Mouse (Mus musculus): ENCODE measurements around the gene Smarcc2.
"Not testable (repeated sequence)": the region's sequence is repeated elsewhere in the genome, so short reads cannot be mapped to it uniquely, and the experiment has no call there.

The Smarcc2 gene

DNA sequence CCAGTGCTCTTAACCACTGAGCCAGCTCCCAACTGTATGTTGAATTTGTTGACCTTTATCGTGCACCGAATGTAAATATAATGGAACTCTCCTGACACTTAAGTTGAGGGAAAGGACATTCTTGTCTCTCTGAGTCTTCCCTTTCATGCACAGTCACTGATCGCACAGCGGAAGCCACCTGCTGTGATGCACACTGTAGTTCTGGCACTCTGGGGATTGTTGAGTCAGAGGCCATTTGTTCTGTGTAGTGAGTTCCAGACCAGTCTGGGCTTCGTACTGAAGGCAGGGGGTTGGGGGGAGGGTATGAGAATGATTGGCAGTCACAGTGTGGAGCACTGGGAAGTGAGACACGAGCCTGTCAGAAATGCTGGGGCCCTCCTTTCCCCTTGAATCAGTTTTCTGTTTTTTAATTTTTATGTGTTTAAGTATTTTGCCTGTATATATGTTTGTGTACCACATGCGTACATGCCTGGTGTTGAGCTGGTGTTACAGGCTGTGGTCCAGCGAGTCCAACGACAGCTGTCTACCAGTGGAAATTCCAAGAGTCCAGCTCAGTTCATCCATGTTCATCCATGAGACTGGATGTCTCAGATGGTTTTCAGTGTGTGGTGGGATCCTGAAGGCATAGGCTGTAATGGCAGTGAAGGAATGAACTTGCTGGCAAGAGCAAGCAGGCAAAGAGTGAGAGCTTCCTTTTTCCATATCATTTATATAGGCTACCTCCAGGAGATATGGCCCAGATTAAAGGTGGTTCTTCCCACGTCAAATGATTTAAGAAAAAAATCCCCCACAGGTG, 17.5 kb upstream of the Smarcc2 start:
- in situ Hi-C loops (cut with MboI): loop anchor here (5.0 kb wide), 1 partner anchor 34 kb away; no protein-coding TSS in a partner anchor

DNA sequence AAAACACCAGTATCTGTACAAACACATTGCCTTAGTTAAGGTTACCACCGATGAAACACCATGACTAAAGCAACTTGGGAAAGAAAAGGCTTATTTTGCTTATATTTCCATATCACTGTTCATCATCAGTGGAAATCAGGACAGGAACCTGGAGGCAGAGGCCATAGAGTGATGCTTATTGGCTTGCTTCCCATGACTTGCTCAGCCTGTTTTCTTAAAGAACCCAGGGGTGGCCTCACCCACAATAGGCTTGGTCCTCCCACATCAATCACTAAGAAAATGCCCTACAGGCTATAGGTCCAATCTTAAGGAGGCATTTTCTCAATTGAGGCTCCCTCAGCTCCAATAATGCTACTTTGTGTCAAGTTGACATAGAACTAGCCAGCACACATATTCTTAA, 16.3 kb upstream of the Smarcc2 start:
- in situ Hi-C loops (cut with MboI): loop anchor here (5.0 kb wide), 1 partner anchor 35 kb away; no protein-coding TSS in a partner anchor

DNA sequence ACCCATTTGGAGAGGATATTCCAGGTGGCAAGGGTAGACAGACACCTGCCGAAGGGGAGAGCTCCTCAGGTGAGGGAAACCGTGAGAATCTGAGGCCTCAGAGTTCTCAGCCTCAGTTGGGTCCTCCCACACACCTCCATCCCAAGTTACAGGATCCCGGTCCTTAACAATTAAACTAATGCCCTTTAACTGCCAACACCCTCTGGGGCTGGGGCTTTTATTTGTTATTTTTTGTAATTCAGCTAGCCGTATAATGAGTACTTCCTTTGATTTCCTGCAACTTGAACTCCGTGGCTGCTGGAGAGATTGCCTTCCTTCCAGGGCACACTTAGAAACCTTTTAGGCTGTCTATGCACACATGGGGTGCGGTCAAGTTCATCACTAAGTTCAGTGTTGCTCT, 14.7 kb upstream of the Smarcc2 start:
- in situ Hi-C loops (cut with MboI): loop anchor here (5.0 kb wide), 1 partner anchor 37 kb away; no protein-coding TSS in a partner anchor

DNA sequence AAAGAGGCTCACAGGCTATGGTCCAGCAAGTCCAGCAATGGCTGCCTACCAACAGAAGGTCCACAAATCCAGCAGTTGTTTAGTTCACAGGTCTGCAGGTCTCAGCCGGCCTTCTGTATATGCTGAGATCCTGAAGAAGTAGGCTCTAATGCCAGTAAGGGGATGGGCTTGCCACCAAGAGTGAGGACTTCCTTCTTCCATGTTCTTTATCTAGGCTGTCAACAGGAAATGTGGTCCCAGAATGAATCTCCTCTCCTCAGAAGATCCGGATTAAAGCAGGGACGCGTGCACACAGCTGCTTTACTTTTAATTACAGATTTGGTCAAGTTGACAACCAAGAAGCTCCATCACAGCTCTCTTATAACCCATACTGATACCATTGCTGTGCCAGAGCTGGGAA, 13.6 kb upstream of the Smarcc2 start:
- in situ Hi-C loops (cut with MboI): no loop called here

DNA sequence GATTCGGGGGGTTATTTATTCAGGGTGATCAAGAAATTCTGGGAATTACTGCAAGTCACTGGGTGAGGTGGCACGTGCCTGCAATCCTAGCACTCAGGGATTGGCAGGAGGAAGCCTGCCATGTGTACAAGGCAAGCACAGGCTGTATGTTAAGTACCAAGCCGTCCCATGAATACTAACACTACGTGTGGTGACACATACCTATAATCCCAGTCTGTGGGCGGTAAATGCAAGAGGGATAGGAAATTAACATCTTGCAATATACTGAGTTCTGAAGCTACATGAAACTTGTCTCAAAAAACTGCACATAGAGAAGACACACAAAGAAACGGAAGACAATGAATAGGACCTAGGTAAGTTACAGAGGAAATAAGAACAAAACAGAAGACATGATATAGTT, 8.0 kb upstream of the Smarcc2 start:
- in situ Hi-C loops (cut with MboI): loop anchor here (10.0 kb wide), 1 partner anchor 116 kb away; the partner anchor contains the start of gene Cs

DNA sequence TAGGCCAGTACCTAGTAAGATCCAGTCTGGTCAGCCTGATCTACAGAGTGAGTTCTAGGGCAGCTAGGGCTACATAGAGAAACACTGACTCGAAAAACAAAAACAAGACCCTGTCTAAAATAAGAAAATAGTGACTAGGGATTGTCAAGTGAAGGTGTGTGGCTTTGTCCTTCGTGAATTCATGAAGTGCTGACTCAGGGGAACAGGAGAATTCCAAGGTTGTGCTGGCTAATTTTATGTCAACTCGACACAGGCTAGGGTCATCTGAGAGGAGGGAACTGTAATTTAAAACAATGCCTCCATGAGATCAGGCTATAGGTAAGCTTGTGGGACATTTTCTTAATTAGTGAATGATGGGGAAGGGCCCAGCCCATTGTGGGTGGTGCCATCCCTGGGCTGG, 4.6 kb upstream of the Smarcc2 start:
- in situ Hi-C loops (cut with MboI): loop anchor here (10.0 kb wide), 1 partner anchor 120 kb away; the partner anchor contains the start of gene Cs

DNA sequence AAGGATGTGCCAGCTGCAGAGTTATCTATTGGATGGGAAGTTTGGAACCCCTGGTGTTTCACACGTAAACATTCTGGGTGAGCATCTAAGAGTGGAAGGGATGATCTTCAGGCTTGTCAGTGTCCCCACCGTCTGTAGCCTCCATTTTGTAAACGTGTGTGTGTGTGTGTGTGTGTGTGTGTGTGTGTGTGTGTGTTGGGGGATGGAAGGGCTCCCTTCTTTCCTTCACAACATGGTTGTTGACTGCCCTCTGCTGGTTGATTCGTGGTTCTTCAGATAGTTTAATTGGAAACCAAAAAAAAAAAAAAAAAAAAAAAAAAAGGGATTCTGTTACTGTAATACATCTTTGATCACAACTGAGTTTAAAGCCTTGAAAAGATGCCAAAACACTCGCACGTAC, 3.8 kb upstream of the Smarcc2 start:
- in situ Hi-C loops (cut with MboI): loop anchor here (10.0 kb wide), 1 partner anchor 120 kb away; the partner anchor contains the start of gene Cs

DNA sequence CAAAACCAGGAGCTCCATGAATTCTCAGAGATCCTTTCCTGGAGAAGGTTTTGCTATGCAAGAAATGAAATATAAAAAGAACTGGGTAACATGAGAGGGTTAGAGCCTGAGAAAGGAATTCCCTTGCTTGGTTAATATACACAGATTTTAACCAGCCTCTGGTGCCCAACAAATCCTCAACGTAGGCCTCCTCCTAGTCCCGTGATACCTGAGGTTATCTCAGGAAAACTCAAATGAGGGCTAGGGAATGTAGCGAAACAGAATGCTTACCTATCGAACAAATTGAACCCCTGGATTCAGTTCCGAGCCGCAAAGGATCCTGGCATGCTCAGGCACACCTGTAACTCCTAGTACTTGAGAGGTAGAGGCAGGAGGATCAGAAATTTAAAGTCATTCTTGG, 1.4 kb upstream of the Smarcc2 start:
- in situ Hi-C loops (cut with MboI): loop anchor here (10.0 kb wide), 1 partner anchor 123 kb away; the partner anchor contains the start of gene Cs

DNA sequence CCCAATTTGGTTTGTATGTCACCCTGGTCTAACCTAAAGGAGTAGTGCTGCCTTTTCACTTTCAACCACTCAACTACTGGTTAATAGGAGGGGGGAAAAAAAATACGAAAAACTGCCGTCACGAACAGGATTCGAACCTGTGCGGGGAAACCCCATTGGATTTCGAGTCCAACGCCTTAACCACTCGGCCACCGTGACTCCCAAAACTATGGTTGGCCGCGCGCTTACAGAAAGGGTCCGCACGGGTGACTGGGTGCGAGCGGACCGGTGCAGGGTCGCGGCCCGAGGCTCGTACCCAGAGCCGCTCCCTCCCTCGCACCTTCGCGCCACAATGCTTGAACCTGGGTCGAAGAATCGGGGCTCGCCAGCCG, 715 bp upstream of the Smarcc2 start:
- in situ Hi-C loops (cut with MboI): loop anchor here (10.0 kb wide), 1 partner anchor 124 kb away; the partner anchor contains the start of gene Cs

DNA sequence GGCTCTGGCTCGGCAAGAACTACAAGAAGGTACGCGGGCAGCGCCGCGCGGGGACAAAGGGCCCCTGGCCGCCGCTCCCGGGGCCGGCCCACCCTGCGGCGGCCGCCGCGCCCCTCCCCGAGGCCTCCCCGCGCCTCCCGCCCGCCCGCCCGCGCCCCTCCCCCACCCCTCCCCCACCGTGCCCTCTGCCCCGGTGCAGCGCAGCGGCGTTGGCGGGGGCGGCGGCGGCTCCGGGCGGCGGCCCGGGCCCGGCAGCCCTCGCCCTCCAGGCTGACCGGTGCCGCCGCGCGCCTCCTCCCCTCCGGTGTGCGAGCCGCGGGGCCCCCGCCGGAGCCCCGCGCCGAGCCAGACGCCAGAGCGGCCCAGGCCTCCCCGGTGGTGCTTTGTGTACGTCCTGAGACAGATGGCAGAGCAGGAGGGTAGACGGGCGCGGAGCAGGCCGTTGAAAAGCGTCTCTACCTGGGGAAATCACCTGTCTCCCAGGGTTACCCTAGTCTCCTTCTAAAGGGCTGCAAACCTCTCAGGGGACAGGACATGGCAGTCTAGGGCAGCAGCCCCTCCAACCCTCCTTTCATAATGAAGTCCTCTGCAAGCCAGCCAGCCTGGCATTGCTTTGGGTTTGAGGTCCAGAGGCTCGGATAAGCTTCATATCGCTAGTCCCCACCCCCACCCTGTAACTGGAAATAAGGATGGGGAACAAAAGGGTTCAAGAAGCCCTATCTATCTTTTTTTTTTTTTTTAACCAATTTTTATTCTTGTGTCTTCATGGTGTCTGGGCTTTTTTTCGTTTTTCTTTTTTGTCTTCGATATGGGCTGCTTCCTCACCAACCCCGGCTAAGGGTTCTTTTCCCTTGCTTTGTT, 591 bp downstream of the Smarcc2 start:
- in situ Hi-C loops (cut with MboI): loop anchor here (10.0 kb wide), 1 partner anchor 125 kb away; the partner anchor contains the start of gene Cs

DNA sequence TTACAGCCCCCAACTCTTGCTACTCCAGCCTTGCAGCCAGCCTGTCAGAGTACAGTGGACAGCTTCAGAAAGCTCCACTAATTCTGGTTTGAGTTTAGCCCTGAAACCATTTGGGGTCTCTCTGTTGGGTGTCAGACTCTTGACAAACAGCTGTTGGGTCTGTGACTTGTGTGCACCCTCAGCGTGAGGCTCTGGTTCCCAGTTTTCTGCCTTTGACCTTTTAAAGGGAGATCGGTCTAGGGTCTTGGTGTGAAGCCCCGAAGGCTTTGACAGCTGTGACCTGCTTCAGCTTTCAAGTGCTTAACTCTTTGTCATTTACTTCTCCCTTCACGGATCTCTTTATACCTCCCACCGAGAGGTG, 1.2 kb downstream of the Smarcc2 start:
- in situ Hi-C loops (cut with MboI): no loop called here

DNA sequence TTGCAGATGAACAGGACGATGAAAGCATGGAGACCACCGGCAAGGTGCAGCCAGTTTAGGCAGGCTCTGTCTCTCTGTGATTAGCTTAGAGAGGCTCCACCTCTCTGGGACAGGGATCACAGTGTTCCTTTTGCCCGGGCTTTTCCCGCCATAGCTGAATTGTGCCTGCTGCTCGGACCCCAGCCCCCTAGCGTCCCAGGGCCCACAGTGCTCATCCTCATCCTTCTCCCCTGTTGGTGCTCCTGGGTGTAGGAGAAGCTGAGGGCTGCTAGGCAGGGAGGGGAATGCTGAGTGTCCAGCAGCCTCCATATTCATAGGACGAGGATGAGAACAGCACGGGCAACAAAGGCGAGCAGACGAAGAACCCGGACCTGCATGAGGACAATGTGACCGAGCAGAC, 15.3 kb downstream of the Smarcc2 start:
- in situ Hi-C loops (cut with MboI): no loop called here

DNA sequence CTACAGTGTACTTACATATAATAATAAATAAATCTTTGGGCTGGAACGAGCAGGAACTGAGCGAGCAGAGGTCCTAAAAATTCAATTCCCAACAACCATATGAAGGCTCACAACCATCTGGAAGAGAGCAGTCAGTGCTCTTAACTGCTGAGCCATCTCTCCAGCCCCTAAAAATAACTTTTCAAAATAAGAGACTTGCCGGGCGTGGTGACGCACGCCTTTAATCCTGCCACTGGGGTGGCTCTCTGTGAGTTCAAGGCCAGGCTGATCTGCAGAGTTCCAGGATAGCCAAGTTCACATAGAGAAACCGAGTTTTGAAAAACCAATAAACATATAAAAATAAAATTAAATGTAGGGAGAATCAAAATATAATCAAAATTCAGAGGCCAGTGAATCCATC, 27.3 kb downstream of the Smarcc2 start:
- in situ Hi-C loops (cut with MboI): no loop called here

DNA sequence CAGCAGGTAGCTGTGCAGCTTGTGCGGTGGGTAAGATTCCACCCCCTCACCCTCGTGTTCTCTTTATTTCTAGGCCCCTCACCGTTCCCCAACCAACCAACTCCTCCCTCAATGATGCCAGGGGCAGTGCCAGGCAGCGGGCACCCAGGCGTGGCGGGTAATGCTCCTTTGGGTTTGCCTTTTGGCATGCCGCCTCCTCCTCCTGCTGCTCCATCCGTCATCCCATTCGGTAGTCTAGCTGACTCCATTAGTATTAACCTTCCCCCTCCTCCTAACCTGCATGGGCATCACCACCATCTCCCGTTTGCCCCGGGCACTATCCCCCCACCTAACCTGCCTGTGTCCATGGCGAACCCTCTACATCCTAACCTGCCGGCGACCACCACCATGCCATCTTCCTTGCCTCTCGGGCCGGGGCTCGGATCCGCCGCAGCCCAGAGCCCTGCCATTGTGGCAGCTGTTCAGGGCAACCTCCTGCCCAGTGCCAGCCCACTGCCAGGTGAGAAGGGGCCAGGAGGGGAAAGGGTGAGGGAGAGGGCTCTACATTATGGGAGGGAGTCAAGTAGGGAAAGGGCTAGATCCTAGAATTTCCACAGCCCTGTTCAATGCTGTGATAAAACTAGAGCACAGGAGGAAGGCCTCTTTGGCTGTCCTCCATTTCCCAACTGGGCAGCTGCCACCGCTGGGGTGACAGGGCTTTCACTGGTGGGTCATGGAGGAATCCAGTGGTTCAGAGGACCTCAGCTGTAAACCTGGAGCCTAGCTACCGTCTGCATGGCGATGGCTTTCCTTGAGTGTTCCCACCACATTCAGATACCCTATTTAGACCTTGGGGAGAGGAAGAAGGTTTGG, 29.0 kb downstream of the Smarcc2 start:
- in situ Hi-C loops (cut with MboI): no loop called here

DNA sequence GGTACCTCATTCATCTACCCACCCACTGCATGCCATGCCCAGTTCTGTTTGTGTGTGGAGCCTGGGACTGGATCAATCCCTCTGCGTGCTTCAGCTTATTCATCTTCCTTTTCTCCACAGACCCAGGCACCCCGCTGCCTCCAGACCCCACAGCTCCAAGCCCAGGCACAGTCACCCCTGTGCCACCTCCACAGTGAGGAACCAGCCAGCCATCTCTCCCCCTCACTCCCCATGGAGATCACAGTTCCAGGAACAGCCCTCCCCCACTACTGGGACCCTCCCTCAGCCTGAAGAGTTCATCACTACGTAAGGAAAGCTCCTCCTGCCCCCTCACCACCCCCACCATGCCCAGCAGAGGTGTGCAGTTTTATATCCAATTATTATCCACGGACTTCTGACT, 29.7 kb downstream of the Smarcc2 start:
- in situ Hi-C loops (cut with MboI): no loop called here

DNA sequence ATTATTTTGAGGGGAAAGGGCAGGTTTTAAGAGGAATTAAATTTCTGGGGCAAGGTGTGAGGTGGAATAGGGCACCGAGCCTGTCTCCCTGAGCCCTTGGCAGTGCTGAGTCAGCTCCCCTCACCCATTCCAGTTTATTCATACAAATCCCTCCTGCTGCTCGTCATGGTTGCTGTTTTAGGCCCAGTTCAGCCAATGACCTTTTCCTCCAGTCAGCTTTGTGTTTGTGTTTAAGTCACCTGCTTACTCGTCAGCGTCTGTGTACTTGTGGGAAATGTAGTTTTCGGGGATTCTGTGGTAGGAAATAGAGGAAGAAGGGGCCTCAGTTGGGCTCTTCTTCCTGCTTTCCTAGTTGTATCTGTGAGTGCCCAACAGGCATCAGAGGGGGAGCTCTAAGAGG, 30.3 kb downstream of the Smarcc2 start:
- in situ Hi-C loops (cut with MboI): no loop called here

DNA sequence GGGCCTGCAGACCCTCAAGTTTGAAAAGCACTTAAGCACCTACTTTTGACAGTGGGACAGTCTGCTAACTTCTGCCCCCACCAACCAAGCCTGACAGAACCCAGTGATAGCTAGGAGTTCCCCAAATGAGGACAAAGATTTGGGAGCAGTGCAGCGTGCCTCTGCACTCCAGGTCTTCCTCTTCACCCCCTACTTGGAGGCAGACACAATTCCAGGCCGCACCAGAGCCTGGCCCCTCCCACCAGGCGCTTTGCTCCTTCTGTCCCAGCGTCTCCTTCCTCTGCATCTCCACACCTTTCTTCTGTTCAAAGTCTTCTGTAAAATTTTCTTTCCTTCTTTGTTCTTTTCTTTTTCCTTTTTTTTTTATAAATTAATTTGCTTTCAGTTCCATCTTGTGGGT, 30.7 kb downstream of the Smarcc2 start:
- in situ Hi-C loops (cut with MboI): no loop called here

DNA sequence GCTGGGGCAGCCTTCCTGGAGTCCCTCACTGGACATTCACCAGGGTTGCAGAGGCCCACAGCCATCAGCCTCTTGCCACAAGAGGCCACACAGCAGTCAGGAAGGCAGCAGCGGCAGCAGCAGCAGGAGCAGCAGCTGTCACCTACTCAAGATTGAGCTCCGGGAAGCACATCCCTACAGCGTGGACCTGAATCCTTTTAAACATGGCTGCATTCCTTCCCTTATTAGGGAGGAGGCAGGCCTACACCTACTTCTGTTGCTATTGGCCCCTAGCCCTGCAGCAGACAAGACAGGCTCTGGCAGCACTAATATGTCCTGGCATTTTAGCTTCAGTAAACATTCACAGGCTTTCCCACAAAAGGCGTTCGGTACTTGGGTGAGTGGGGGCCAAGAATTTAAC, 31.2 kb downstream of the Smarcc2 start:
- in situ Hi-C loops (cut with MboI): no loop called here

DNA sequence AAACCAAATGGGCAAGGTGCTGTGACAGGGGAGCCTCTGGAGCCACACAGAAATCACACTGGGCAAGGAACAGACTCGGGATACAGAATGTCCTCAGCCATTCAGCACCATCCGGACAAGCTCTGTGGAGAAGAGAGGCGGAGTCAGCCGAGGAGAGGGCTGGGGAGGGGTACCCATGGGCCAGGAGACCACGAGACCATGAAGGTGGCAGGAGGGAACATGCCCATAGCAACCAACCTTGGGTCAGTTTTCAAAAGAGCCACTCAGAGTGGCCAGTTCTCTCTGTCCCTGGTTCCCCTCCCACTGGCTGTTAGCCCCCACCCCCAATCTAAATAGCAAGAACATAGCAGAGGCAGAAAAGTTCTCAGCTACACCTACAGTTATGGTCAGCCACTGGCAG, 31.9 kb downstream of the Smarcc2 start:
- in situ Hi-C loops (cut with MboI): no loop called here

DNA sequence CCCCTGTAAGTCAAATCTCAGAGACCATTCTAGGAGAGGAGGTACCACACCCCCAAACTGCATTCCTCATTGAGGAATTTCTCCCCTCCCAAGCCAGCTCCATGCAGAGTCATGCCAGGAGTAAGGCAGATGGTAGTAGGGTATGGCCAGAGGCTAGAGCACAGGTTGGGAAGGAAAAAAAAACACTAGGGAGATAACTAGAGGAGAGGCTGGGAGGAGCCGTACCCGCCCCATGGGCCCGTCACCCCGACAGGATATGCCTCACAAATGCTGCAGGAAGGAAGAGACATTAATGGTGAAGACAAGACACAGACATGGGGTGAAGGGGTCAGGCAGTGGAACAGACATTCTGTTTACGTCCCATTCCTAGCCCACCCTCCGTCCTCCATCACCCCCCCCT, 32.4 kb downstream of the Smarcc2 start:
- in situ Hi-C loops (cut with MboI): no loop called here

DNA sequence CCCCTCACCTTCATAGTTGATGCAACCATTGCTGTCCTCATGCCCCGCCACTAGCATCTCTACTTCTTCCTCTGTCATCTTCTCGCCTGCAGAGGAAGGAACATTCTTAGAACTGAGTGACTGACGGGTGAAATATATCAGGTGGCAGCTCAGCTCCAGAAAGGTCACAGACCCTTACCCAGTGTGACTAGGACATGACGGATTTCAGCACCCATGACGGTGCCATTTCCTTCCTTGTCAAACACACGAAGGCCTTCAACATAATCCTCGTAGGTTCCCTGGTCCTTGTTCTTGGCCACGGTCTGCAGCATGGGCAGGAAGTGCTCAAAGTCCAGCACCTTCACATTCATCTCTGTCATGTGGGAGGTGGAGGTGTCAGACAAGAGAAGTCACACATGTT, 33.0 kb downstream of the Smarcc2 start:
- in situ Hi-C loops (cut with MboI): not testable (repeated sequence)
